Mouse (Mus musculus): Measurements from ENCODE around the gene Dcun1d2.

DNA sequence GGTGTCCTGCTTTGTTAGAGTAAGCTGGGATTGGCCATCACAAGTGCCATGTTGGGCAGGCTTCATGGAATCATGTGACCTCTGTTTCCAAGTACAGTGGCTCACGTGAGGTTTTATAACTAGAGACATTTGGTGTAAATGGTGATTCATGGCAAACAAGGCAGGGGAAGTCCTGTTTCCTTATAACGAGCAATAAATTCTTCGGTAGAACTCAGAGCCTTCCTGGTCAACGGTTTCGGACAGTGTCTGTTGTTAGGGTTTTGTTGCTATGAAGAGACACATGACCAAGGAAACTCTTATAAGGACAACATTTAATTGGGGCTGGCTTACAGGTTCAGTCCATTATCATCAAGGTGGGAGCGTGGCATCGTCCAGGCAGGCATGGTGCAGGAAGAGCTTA, 13.1 kb upstream of the Dcun1d2 start:
- TF ChIP-seq POLR2A (IDR thresholded peaks at IDR 0.05; ENCODE audit: low read depth, low read length) (no peak), ZKSCAN1 (IDR thresholded peaks at IDR 0.05; ENCODE audit: borderline replicate concordance, low read depth, low read length) (no peak), SMC3 (IDR thresholded peaks at IDR 0.05; ENCODE audit: low read depth, low read length) (no peak), USF1 (IDR thresholded peaks at IDR 0.05; ENCODE audit: low read depth, low read length) (no peak), MYC (IDR thresholded peaks at IDR 0.05; ENCODE audit: low read depth, low read length) (no peak), EP300 (IDR thresholded peaks at IDR 0.05; ENCODE audit: low read length) (no peak), CTCF (conservative IDR thresholded peaks at IDR 0.05 in 1 of 2, IDR thresholded peaks at IDR 0.05 in 1 of 2; ENCODE audit: low read depth in 2 of 2, low read length in 2 of 2) (no peak), MEF2A (IDR thresholded peaks at IDR 0.05; ENCODE audit: borderline replicate concordance, low read depth, low read length) (no peak), ZMIZ1 (IDR thresholded peaks at IDR 0.05; ENCODE audit: low read depth, low read length) (no peak), NELFE (IDR thresholded peaks at IDR 0.05; ENCODE audit: low read depth, low read length) (no peak), MAX (IDR thresholded peaks at IDR 0.05; ENCODE audit: low read length) (no peak), MAFK (IDR thresholded peaks at IDR 0.05; ENCODE audit: insufficient replicate concordance, low read length) (no peak), E2F4 (IDR thresholded peaks at IDR 0.05; ENCODE audit: insufficient replicate concordance, low read depth, low read length) (no peak)
